Mouse (Mus musculus) cerebellum, adult 2 months (tissue): ENCODE results near the gene Trappc10. TPM values are rescaled to one million over a fixed set of nuclear protein-coding genes. Genes with fewer than 3 reads are reported as not detected.

ENCODE experiments used
- DNase-seq, 2 experiments: peaks; one replicate each; pipeline ENCODE4 v3.0.0; 2021
- H3K27ac ChIP-seq: fragments of 200-500 bp; 2 replicates; pipeline ENCODE4 v1.5.1; 2012; ENCODE audit warnings: low read length, control low read depth, inconsistent platforms; ENCODE audit not compliant: insufficient read depth
- H3K27me3 ChIP-seq: fragments of 200-500 bp; 2 replicates; pipeline ENCODE4 v1.6.1; 2012; ENCODE audit warnings: inconsistent platforms, mild to moderate bottlenecking, low read length, moderate library complexity; ENCODE audit not compliant: control insufficient read depth, insufficient read depth
- H3K4me1 ChIP-seq: fragments of 200-500 bp; 2 replicates; pipeline ENCODE4 v1.6.1; 2011; ENCODE audit warnings: low read length; ENCODE audit not compliant: control insufficient read depth, insufficient read depth
- H3K4me3 ChIP-seq: fragments of 200-500 bp; replicated peaks from 2 replicates; pipeline ENCODE3; 2011; ENCODE audit warnings: mild to moderate bottlenecking, low read depth, low read length, control low read depth; ENCODE audit not compliant: insufficient read depth
- CTCF ChIP-seq: fragments of 200-500 bp; IDR thresholded peaks from 2 replicates; pipeline ENCODE4 v1.5.1; 2011; ENCODE audit warnings: low read depth, mild to moderate bottlenecking, control low read depth, low read length, moderate library complexity, borderline replicate concordance; ENCODE audit not compliant: insufficient read depth
- POLR2A ChIP-seq: fragments of 200-500 bp; IDR thresholded peaks from 2 replicates; pipeline ENCODE4 v1.6.1; 2011; ENCODE audit warnings: low read length, control low read depth, borderline replicate concordance; ENCODE audit not compliant: insufficient read depth
- WGBS: fragments of 180-500 bp; shearing (Covaris S2); methylation state at CpG from one replicate; pipeline ENCODE4 v1.1.7; 2018; 5-methylcytosine and 5-hydroxymethylcytosine counted together
- polyA plus RNA-seq: library from polyadenylated mRNA; depleted of rRNA; stranded (reverse); fragments of >200 nt; gene quantifications from 2 replicates; pipeline ENCODE4 v1.2.3, GENCODE M21; 2012

Trappc10 gene
- polyA plus RNA-seq, 1 experiment: 74.3 TPM

DNA sequence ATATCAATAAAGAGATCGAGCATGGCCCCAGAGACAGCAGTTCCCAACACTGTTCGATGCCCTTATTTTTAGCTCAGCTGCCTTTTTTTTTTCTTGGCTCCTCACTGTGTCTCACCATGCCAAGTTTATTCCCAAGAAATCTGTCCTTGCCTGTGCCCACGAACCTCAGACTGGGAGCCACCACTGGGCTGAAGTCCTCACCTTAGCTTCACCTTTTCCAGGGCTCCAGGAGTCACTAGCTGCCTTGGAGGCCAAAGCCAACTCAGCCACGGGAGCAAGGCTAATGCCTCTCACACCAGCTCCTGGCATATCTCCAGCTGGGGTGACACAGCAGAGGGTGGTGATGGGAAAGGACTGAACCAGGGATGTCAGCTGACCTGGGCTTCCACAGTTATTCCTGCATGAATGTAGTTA lies 11.2 kb upstream of the Trappc10 start:
- 7% methylated on average over 4 of the region's 4 CpGs for WGBS
- Histone ChIP-seq H3K27ac (no peak overlapping the region), H3K27me3 (no peaks in the 10 kb centered on the region; the same call in 1 of the 2 replicates), H3K4me1 (peaks cover 11% of the 10 kb centered on the region), H3K4me3 (no peak overlapping the region)
- peak in 1 of 2 experiments; percentile 32 for DNase-seq
- TF ChIP-seq CTCF: no peak
- no peak for TF ChIP-seq POLR2A

DNA sequence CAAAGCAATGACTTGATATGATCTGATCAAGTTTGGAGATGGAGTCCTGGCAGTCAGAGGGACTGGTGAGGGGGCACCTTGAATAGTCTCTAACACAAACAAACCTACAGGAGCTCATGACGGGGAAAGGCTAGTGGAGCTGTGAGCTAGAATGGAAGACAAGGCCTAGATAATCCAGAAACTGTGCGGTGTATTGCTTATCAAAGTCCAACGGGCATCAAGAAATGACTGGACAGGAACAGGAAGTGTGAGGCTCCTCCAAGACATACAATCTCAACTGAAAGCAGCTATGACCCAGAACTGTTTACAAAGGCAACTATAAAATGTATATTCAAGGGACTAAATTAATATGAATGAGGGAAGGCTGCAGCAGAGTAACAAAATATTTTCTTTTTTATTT lies 2.8 kb upstream of the Trappc10 start:
- TF ChIP-seq POLR2A (no peak), CTCF (no peak)

DNA sequence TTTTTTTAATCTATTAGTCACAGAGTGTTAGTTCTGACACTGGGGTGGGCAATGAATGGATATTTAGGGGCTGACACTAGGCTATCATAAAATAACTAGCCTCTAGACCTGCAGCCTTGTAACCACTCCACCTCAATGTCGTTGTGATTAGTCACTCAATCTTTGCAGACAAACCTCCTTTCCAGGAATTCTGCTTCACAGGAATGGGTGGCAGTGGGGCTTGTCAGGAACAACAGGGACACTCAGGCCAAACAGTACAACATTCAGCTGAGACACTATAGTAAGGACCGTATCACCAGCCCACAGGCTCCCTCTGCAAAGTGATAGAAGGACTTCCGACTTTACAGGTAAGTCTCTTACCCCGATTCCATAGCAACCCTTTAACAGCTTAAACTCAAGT lies 2.3 kb upstream of the Trappc10 start:
- TF ChIP-seq CTCF (no peak), POLR2A (no peak)
- WGBS: 84% methylated on average over 4 of the region's 4 CpGs
- H3K4me3 ChIP-seq: no peak overlapping the region
- no peak for DNase-seq
- H3K27me3 ChIP-seq: no peaks in the 10 kb centered on the region
- no peak overlapping the region for H3K27ac ChIP-seq
- H3K4me1 ChIP-seq: 0 out of 2 replicates have a peak, but pooled peaks cover 6% of the 10 kb centered on the region

More for the DNA sequence above, 2.8 kb upstream of the Trappc10 start:
- no peak overlapping the region for H3K4me3 ChIP-seq
- no peaks in the 10 kb centered on the region for H3K27me3 ChIP-seq
- 0 out of 2 replicates have a peak, but pooled peaks cover 6% of the 10 kb centered on the region for H3K4me1 ChIP-seq
- H3K27ac ChIP-seq: no peak overlapping the region
- DNase-seq: no peak
- 91% methylated on average over 3 of the region's 3 CpGs for WGBS

GRCm38 (mm10) chr10:78245225-78245547 lies 745 bp upstream of the Trappc10 start:
- no peak for DNase-seq
- TF ChIP-seq POLR2A (no peak), CTCF (no peak)
- 13% methylated on average over 7 of the region's 7 CpGs for WGBS

DNA sequence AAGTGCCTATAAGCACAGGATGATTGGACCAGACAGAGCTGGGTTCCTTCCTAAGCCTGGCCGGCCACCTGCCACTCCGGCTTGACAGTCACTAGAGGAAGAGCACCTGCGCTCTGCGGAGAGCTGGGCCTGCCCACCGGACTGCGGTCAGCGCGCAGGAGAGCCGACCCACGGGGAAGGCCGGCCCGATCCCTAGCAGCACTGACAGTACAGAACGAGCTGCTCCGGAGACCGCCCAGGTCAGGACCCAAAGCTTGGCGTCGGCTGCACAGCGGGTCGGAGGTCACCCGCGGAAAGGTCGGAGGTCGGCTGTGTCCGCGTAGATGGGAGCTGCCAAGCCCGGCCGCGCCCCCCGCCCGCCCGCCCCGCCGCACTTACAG lies 393 bp downstream of the Trappc10 start:
- DNase-seq: peak in 1 of 2 experiments; percentile 61
- WGBS: 0% methylated on average over 25 of the region's 33 CpGs
- no peaks in the 10 kb centered on the region for H3K27me3 ChIP-seq
- H3K4me3 ChIP-seq: peak overlapping the region; percentile 69
- no peak overlapping the region for H3K27ac ChIP-seq
- H3K4me1 ChIP-seq: peaks cover 10% of the 10 kb centered on the region
- TF ChIP-seq POLR2A: no peak
- no peak for TF ChIP-seq CTCF

More at GRCm38 (mm10) chr10:78245225-78245547, 745 bp upstream of the Trappc10 start:
- Histone ChIP-seq H3K4me3 (peak overlapping the region; percentile 61), H3K27me3 (no peaks in the 10 kb centered on the region), H3K27ac (peak overlapping the region; percentile 45), H3K4me1 (0 out of 2 replicates have a peak, but pooled peaks cover 6% of the 10 kb centered on the region)

DNA sequence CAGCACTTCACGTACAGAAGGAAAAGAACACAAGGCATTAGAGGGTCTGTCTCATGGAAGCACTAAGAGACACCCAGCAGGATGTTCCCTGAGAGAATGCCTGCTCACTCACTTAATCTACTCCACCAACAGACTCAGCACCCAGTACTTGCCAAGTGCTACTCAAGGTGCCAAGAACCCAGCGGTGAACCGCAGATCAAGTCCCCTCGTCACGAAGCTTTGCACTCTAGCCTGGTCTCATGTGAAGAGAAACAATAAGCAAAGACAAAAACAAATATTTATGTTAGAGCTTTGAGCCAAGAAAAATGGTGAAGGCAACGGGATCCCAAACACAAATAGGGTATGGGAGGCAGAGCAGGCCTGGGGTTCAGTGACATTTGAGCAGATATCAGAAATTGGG lies 5.5 kb downstream of the Trappc10 start:
- no peaks in the 10 kb centered on the region for H3K27me3 ChIP-seq
- no peak overlapping the region for H3K27ac ChIP-seq

GRCm38 (mm10) chr10:78238297-78238696 lies 6.1 kb downstream of the Trappc10 start:
- DNase-seq: no peak
- Histone ChIP-seq H3K4me1 (peaks cover 38% of the 10 kb centered on the region), H3K4me3 (no peak overlapping the region), H3K27me3 (no peaks in the 10 kb centered on the region), H3K27ac (no peak overlapping the region)
- TF ChIP-seq POLR2A (no peak), CTCF (no peak)
- 85% methylated on average over 5 of the region's 5 CpGs for WGBS

More for the DNA sequence above, 5.5 kb downstream of the Trappc10 start:
- no peak overlapping the region for H3K4me3 ChIP-seq
- peaks cover 34% of the 10 kb centered on the region for H3K4me1 ChIP-seq
- 4% methylated on average over 6 of the region's 6 CpGs for WGBS
- no peak for TF ChIP-seq POLR2A
- TF ChIP-seq CTCF: no peak
- DNase-seq: peak in 1 of 2 experiments; percentile 49

- DNase-seq: no peak
- Histone ChIP-seq H3K4me1 (peaks cover 38% of the 10 kb centered on the region), H3K27ac (no peak overlapping the region), H3K4me3 (no peak overlapping the region), H3K27me3 (no peaks in the 10 kb centered on the region)
- TF ChIP-seq CTCF (no peak), POLR2A (no peak)
- 93% methylated on average over 6 of the region's 6 CpGs for WGBS
Observed at GRCm38 (mm10) chr10:78237809-78238208, 6.6 kb downstream of the Trappc10 start.
